Mouse (Mus musculus) lung, embryonic 14.5 days (tissue): ENCODE measurements at regions not wholly inside any gene's neighbourhood (a gene's known extent, or its start where the extent isn't known, plus 50 kb on each side); places are given as distances from the start of the nearest gene placed in this dataset.

Experiments used
- ATAC-seq: fragments of 200-750 bp; cut with Nextera tagmentation; 2 replicates; pipeline ENCODE4 v1.8.0; 2017; ENCODE audit warnings: mild to moderate bottlenecking, moderate TSS enrichment, moderate library complexity; ENCODE audit not compliant: insufficient read depth
- DNase-seq: peaks from one replicate; pipeline ENCODE4 v3.0.0-alpha.2; 2015
- H3K27ac ChIP-seq: fragments of 300-500 bp; sonication (generic); 2 replicates; pipeline ENCODE4 v1.5.1; 2014; ENCODE audit warnings: low read depth, mild to moderate bottlenecking, moderate library complexity
- H3K27me3 ChIP-seq: fragments of 300-500 bp; sonication (generic); 2 replicates; pipeline ENCODE4 v1.6.1; 2014; ENCODE audit warnings: low read length, control low read depth; ENCODE audit not compliant: insufficient read depth
- H3K36me3 ChIP-seq: fragments of 300-500 bp; sonication (generic); 2 replicates; pipeline ENCODE4 v1.6.1; 2014; ENCODE audit warnings: control low read depth; ENCODE audit not compliant: insufficient read depth
- H3K4me1 ChIP-seq: fragments of 300-500 bp; sonication (generic); 2 replicates; pipeline ENCODE4 v1.6.1; 2014; ENCODE audit warnings: antibody characterized with exemption, control low read depth; ENCODE audit not compliant: insufficient read depth
- H3K4me2 ChIP-seq: fragments of 300-500 bp; sonication (generic); 2 replicates; pipeline ENCODE4 v1.6.1; 2014; ENCODE audit warnings: mild to moderate bottlenecking
- H3K4me3 ChIP-seq: fragments of 300-500 bp; sonication (generic); 2 replicates; pipeline ENCODE4 v1.5.1; 2014; ENCODE audit warnings: low read depth, low read length
- H3K9ac ChIP-seq: fragments of 300-500 bp; sonication (generic); 2 replicates; pipeline ENCODE4 v1.6.1; 2014
- H3K9me3 ChIP-seq: fragments of 300-500 bp; sonication (generic); 2 replicates; pipeline ENCODE4 v1.6.1; 2016; ENCODE audit warnings: low read depth, low read length, control low read depth
- CTCF ChIP-seq: IDR thresholded peaks from 2 replicates; pipeline ENCODE4 v1.5.1; 2016; ENCODE audit warnings: antibody characterized with exemption, low read depth
- WGBS: fragments of 180-500 bp; shearing (Covaris S2); extraction: QIAGEN DNeasy Blood & Tissue Kit; methylation state at CpG from one replicate; pipeline ENCODE4 v1.1.7; 2014; 5-methylcytosine and 5-hydroxymethylcytosine counted together

GRCm38 (mm10) chr3:111868620-111869019 lies 1390.0 kb downstream of the Amy2a5 start:
- Histone ChIP-seq H3K4me3 (no peak overlapping the region), H3K27ac (no peak overlapping the region), H3K9ac (no peak overlapping the region), H3K4me1 (no peaks in the 10 kb centered on the region), H3K4me2 (no peak overlapping the region), H3K9me3 (no peaks in the 10 kb centered on the region), H3K36me3 (no peaks in the 10 kb centered on the region), H3K27me3 (no peaks in the 10 kb centered on the region)
- ATAC-seq (no peak), DNase-seq (peak; percentile 0)
- 35% methylated on average over 2 of the region's 2 CpGs for WGBS
- TF ChIP-seq CTCF = no peak
